Mouse (Mus musculus) heart, postnatal 25 days (tissue): Measurements from ENCODE around the gene Gm3115. TPM values are rescaled to one million over a fixed set of nuclear protein-coding genes. Genes with fewer than 3 reads are reported as not detected.
"Not testable (repeated sequence)": the region's sequence is repeated elsewhere in the genome, so short reads cannot be mapped to it uniquely, and the experiment has no call there.

Experiments
- DNase-seq: peaks from one replicate; pipeline ENCODE4 v3.0.0; 2022; ENCODE audit warnings: low spot score
- intact Hi-C: fragments of 180-260 bp; cut with DNase I; formaldehyde crosslinking; loops from one replicate; pipeline ENCODE4 v1.15.1; 2025
- total RNA-seq, 2 experiments: library from RNA; stranded (reverse); gene quantifications; 2 replicates each; pipeline ENCODE4 v1.2.3; 2021

The Gm3115 gene
- total RNA-seq: under 1 TPM; 0.13 to 0.17 TPM

- intact Hi-C loops: not testable (repeated sequence)
These were observed at the start of gene Gm3115 for GRCm38 (mm10) chr14:4083820-4084219. Gm3115 (plus strand) TSS chr14:4084120.

GRCm38 (mm10) chr14:4110426-4110825 is 26.5 kb downstream of the Gm3115 start, which contains the start of gene Gm8108:
Gm8108 (plus strand) TSS chr14:4110526.
- intact Hi-C loops: not testable (repeated sequence)
- DNase-seq: peak; percentile 10

More at GRCm38 (mm10) chr14:4083820-4084219, at the start of gene Gm3115:
- not testable (repeated sequence) for DNase-seq

DNA sequence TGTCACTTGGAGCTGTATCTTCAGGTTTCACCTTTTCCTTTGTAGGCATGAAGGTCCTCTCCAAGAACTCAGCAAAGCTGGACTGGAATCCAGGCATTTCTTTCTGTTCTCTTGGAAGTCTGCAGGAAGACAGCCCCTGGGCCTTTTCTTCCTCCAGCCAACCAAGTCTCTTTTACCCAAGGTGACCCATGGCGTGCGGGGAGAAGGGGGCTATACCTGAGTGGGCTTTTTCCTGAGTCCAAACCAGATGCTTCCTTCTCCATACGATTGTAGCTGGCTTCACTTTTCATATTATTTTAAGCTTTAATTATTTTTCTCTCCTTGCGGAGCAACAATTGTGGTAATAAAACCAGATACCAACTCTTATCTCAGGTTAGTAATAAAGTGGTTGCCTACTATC is 57.7 kb downstream of the Gm3115 start:
- DNase-seq, intact Hi-C loops: not testable (repeated sequence)

Other genes starting within 250 kb of the Gm3115 start
- gene Gm3033, start 237.9 kb upstream of the Gm3115 start, total RNA-seq: under 1 TPM in 1 of 2 experiments, not detected in 1; 0.20 TPM
- gene Gm2916, start 199.9 kb upstream of the Gm3115 start, total RNA-seq: not detected
- gene Gm3029, start 152.4 kb upstream of the Gm3115 start, total RNA-seq: not detected
- gene Gm3095, start 120.6 kb upstream of the Gm3115 start, total RNA-seq: not detected
- gene Gm3099, start 85.7 kb upstream of the Gm3115 start, total RNA-seq: under 1 TPM in 1 of 2 experiments, not detected in 1; 0.20 TPM
- under 1 TPM; 0.59 to 0.81 TPM for gene Gm5796, start 60.2 kb upstream of the Gm3115 start, total RNA-seq
- gene Gm8108, start 26.4 kb downstream of the Gm3115 start, total RNA-seq: 1 to 10 TPM in 1 of 2 experiments, under 1 TPM in 1; 0.64 to 1.0 TPM
- not detected for gene Gm3127, start 80.9 kb downstream of the Gm3115 start, total RNA-seq
- not detected for gene Gm2974, start 98.5 kb downstream of the Gm3115 start, total RNA-seq
- not detected for gene Gm3138, start 165.5 kb downstream of the Gm3115 start, total RNA-seq
- gene Gm3149, start 233.2 kb downstream of the Gm3115 start, total RNA-seq: not detected